Mouse (Mus musculus) 416B (cell line): ENCODE data around the gene Atg7.
A peak's percentile ranks its signal among the peaks of the same experiment; 100 is the strongest.

Experiments
- DNase-seq: peaks from one replicate; pipeline ENCODE4 v3.0.0; 2011; ENCODE audit warnings: low read depth

The Atg7 gene

DNA sequence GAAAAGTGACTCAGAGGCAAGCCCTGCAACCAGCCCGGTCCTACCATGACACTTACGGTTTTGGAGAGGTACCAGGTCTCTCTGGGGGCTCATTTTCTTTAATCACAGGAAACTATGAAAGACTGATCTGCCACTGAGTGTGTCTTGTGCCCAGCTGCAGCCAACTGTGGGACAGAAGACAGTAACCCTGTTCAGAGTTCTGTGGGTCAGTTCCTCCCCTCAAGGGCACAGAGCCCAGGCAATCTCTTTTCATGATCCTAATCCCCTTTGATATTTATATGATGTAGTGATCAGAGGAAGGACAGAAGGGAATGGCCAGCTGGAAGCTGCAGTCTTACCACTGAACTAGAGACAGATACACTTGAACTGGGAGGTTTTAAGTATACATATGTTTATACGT, 92.2 kb downstream of the Atg7 start:
- DNase-seq, result no peak

DNA sequence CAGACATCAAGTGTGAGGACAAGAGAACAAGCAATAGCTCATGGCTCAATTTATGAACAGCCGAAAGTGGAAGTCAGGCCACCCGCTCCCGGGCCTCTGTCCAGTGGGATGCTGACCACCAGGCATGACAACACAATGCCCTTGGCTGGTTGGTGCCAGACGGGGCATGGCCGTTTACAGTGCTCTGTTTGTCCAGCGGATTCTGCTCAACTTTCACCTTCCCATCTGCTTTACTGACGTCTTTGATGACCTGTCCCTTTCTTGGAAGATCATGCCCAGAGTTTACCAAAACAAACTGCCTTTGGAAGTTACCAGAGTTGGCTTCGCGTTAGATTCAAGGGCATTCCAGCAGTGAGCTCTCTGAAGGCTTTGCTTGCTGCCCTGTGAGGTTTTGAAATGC, 93.5 kb downstream of the Atg7 start:
- no peak for DNase-seq

DNA sequence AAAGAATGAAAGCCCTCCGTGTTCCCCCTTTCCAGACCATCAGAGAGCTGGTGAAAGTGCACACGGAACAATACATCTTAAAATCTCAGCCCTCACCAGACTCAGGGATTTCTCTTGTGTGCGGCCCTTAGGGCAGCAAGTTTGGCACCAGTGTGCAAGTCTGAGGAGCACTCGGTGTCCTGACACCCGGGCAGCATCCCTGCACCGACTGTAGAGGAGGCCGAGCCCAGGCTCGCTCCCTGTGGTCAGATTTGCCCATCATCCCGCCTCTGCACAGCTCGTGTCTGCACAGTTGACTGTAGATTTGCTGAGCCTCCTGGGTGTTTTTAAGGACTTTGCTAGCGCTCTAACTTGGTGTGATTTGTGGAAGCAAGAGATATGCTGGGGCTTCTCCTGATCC, 94.3 kb downstream of the Atg7 start:
- DNase-seq, result no peak

DNA sequence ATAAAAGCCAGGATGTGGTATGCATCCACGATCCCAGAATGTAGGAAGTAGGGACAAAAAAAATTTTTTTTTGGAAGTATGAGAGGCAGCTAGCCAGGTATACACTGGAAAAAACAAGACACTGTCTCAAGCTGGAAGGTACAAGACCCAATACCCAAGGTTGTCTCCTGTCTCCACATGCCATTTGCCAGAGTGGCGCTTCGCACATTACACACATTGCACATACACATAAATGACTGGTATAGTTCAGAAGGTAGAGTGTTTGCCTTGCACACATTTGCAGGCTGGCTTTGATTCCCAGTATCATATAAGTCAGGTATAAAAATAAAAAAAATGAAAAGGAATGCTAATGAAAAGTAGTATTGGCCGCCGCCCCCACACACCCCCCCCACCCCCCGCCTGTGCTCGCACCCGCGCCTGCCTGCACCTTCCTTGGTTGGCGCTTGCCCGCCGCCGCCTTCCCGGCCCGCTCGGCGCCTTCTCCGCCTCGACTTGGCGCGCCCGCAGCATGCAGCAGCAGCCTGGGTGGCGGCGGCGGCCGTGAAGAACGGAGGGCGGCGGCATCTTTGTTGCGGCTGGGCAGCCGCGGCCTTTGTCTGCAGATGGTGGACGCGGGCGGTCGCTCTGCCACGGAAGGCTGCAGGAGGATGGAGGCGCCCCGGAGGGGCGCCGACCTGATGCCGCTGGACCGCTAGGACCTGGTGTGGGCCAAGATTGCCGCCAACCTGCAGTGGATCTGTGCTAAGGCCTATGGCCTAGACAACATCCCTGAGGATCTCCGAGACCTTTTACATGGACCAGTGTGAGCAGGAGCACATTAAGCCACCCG, 95.2 kb downstream of the Atg7 start:
- DNase-seq, result no peak

DNA sequence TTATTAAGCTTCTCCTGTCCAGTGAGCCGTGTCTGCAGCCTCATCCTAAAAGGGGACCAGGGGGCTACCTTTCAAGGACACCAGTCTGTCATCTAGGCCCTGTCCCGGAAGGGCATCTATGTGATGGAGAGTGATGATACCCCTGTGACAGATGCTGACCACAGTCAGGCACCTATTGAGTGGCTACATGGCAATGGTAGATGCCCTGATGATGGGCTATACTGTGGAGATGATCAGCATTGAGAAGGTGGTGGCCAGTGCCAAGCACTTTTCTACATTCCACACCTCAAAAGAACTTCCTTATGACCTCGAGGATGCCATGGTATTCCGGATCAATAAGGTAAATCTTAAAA, 95.8 kb downstream of the Atg7 start:
- no peak for DNase-seq

DNA sequence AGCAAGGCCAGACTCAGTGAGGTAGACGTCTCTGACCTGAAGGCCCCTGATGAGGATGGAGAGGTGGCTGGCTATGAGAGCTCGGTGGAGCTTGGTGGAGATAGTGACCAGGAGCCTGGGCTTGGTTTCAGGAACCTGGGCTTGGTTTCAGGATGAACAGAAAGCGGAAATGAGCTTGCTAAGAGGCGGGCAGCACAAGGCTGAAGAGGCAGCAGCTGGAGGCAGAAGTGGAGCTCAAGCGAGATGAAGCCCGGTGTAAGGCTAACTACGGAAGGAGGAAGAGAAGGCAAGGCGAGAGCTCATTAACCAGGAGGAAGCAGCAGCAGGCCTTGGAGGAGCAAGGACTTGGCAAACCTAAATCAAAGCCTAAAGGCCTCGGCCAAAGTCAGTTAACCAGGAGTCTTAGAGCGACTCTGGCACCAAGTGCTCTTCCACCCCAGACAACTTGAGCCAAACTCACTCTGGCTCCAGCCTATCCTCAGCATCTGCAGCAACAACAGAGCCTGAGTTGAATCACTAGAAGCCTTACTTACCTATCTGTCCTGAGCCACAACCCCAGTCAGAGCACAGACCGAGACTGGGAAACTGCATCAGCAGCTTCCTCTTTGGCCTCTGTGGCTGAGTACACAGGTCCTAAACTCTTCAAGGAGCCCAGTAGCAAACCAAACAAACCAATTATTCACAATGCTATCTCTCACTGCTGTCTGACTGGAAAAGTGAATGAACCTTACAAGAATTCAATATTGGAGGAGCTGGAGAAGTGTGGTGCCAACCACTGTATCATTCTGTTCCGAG, 99.5 kb downstream of the Atg7 start:
- no peak for DNase-seq

DNA sequence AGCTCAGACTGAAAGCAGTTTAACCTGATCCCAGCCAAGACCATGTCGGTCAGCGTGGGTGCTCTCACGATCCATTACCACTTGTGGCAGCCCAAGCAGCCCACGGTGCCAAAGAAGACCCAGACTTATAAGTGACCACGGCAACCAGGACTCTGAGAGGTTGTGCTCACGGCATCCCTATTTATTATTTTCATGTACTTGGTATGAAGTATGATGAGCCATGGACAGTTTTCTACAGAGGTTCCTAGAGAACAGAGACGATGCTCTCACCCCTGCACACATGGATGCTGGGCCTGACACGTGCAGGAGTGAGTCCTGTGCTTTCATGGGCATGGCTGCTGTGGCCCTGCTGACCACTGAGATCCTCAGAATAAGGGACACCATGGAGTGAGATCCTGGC, 100.2 kb downstream of the Atg7 start:
- DNase-seq, result no peak

DNA sequence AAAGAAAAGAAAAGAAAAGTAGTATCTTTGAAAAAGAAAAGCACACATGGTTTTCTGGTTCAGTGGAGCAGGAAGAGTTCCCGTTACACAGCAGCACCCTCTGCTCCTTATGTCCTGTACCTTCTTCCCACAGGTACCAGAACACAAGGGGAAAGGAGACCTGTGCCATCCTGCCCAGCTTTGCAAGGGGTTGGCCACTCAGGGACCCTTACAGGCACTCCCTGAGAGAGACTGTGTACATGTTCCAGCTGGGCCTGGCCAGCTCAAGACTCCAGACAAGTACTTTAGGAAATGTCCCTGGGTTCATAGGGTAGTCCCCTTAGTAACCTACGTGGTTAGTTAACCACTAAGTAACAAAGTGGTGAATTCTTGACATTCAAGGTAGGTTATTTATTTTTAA, 100.9 kb downstream of the Atg7 start:
- DNase-seq, result no peak

DNA sequence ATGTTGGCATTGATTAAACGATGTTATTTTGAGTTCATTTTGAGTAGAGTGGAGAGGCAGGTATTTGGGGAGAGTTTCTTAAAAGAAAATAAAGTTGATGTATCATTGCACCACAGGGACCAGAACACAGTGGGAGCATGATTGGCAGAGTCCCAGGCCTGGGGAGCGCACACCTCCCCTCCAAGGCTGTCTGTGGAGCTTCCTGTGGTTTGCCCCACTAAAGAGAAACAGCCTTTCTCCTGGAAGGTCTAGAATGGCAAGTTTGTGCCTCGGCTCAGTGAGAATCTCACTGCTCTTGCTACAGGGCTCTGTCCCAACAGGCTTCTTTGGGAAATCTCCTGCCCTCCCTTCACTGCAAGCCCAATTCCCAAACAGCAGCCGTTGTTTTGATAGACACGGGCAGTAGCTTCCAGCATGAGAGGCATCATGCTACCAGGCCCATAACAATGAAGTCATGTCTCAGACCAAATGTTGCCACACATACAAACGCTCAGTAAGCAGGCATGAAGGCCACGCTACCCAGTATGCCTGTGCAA, 103.6 kb downstream of the Atg7 start:
- DNase-seq, result peak; percentile 5

DNA sequence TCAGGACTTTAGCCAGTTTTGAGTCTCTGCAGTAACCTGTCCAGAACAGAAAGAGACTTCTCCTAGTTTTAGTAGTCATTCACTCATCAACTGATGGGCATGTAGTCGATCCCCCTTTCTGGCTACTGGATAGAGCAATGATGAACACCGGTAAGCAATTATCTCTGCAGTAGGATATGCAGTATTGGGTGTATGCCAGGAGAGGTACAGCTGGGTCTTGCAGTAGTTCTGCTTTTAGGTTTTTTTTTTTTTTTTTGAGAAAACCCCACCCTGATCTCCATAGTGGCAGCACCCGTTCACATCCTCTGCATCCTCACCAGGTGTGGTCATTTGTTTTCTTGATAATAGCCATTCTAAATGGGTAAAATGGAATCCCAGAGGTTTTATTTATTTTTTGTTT, 105.5 kb downstream of the Atg7 start:
- DNase-seq, result peak; percentile 25

DNA sequence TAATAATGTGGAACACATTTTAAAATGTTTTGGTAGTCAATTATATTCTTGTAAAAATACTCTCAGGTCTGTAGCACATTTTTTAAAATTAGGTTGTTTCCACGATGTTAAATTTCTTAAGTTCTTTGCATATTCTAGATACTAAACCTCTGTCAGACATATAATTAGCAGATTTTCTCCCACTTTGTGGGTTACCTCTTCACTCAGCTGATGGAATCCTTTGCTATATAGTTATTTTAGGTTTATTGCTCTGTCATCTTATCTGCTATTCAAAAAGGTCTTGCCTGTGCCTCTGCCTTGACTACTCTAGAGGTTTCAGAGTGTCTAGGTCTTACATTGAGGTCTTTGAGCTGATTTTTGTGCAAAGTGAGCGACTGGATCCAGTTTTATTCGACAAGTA, 106.0 kb downstream of the Atg7 start:
- DNase-seq, result no peak

DNA sequence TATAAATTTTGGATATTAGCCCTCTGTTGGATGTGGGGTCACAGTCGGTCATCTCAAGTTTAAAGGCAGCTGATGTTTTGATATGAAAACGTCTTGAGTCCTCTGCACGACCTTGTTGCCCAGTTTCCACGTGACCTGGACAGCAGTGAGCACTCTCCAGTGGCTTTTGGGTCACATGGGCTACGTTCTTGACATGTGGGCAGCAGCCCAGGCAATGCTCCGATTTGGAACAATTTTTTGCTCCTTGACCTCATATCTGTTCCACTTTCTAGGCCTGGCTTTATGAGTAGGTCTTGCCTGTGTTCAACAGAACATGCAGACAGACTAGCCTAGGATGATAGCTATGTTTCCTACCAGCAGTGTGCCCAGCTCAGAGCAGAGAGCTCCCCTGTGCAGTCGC, 115.9 kb downstream of the Atg7 start:
- no peak for DNase-seq

DNA sequence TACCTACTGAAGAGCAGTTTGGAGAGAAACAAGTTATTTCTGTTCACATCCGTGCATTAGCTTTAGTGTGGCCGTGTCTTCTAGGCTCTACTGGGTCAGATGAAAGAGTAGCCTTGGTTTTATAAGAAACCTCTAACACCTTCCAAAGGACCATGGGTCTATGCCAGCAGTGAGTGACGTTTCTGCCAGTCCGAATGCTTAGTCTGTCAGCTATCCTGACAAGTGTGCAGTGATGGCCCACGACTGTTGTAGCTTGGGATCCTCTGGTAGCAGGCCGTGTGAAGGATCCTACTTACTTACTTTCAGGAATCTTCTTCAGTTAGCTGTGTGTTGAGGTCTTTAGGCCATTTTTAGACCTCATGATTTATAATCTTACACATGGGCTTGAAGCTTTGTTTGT, 123.4 kb downstream of the Atg7 start:
- no peak for DNase-seq

DNA sequence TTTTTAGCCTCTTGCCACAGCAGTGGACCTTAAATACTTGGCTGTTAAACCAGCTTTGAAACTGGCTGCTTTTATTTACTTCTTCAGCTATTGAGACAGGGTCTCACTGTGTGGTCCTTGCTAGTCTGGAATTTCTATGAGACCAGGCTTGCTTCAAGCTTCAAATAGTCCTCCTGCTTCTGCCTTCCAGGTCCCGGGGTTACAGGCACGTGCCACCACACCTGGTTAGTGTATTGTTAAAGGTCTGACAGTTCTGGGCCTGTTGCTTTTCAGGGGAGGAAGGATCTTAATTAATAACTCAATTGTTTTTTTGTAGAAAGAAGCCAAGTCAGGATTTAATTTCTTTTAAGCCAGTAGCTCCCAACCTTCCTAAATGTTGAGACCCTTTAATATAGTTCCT, 124.8 kb downstream of the Atg7 start:
- DNase-seq, result no peak

DNA sequence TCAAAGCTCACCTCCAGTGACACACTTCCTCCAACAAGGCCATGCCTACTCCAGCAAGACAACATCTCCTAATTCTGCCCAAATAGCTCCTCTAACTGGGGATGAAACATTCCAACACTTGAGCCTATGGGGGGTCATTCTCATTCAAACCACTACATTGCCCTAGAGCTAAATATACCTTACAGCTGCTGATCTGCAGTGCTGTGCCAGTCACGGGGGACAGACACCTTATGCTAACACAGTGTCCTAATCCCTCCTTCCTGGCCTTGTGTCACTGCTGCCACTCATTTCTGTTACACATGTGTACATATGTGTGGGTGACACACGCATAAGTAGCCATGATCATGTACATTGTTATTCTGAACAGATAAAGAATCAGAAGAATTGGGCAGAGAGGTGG, 127.4 kb downstream of the Atg7 start:
- no peak for DNase-seq

DNA sequence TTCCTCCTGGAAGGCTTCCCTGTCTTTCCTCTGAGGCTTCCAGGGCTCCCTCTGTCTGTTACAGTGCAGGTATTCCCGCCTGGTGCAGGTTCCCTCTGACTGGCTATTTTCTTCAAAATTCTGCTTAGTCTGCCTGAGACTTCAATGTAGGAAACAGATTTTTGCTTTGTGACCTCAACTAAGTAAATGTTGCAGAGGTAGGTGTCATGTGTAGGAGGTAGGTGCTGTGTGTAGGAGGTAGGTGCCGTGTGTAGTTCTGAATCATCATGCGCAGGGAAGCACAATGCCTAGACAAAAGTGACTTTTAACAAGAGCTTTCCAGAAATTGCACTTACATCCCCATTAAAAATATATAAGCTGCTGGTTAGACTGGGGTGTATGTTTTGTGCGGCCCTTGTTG, 128.6 kb downstream of the Atg7 start:
- DNase-seq, result no peak

DNA sequence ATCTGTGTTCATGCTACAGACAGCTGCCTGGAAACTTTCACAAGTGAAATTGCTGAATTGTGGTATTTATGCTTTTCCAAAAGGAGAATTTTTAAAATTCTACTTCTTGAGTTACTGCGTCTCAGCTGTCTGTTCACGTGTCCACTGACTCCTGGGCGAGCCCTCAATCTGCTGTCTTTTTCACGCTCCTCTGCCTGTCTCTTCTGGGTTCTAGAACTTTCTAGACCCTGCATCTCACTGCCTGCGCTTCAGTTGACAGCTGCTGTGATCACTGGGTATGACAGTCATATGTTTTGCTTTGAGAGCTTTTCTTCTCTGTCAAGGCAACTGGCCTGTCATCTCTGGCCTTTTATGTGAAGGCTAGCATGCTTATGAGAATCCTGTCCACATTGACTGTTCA, 132.3 kb downstream of the Atg7 start:
- DNase-seq, result no peak

DNA sequence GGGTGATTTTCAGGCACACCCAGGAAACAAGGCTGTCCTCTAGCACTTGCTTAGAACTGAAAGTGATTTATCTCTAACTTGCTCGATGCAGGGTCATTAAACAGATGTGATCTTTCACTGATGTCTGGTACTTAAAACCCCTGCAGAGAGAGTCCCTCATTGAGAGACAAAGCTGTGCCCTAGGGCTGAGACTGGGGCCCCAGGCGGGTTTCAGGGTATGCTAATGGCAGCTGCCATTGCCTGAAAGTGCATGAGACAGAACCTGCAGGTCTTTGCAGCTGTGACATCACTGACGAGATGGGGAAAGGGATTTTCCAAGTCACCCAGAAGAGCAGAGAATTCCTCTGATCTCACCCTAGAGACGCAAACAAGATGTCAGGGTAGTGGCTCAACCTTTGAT, 135.0 kb downstream of the Atg7 start:
- no peak for DNase-seq

DNA sequence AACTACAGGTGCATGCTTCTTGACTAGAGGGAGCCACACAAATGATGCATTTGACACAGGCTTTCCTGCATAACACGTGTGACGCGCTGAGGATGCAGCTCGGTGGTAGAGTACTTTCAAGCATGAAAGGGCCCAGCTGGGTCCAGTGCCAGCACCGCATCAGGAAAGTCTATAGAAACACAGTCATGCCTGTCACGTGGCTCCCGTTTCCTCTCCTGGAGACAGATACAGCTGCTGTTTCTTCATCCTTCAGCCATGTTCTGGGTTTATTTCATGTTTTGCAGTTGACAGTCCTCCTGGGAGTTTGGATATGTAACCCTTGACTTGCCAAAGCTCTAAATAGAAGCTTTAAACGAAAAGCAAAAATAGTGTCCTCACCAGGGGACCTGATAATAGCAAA, 135.8 kb downstream of the Atg7 start:
- no peak for DNase-seq

DNA sequence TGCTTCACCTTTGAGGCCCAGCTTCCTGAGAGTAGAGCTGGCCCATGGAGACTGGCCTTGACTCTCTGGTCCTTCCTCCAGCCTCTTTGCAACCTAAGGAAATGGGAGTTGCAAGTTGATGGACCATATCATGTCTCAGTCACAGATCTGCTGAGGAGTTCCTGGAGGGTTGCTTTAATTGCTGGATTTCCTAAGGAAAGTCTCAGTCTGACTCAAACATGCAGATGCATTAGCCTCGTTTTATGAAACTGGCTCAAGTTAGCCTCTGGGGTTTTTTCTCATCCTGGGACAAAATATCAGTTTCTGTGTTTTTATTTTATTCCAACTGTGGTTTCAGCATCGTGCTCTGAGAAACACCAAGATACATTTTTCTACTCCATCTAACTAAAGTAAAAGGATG, 137.7 kb downstream of the Atg7 start:
- no peak for DNase-seq

DNA sequence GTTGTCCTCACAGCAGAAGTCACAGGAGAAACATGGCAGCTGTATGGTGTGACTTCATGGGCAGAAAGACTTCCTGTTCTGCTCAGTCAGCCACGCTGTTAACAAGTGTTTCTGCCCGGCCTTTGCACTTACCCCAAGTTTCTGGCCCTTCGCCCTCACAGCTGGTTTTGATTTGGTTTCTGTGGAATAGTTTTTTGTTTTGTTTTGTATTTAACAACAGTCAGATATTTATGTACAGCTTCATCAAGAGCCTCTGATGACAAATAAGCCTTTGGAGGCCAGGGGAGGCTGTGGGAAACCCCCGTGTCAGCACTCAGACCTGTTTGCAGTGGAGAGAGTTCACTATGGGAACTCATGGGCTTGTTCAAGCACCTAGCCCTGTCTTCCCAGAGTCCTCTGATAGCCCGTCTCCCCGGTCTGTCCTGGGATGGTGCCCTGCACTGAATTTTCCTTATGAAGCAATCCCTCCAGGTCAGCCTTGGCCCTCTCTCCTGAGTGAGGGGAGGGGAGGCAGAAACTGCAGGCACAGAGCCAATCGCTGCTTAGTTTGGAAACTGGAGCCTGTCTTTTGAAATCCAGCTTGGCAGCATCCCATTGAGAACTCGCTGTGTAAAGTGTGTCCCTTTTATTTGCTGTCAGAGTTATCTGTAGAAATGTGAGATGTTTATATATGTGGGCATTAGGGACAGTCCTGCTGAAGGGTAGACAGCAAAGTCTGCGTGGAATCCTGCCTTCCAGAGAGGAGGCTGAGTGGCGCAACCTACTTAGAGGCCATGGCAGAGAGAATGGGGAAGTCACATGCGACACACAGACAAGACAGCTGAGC, 138.7 kb downstream of the Atg7 start:
- DNase-seq, result peak; percentile 33

DNA sequence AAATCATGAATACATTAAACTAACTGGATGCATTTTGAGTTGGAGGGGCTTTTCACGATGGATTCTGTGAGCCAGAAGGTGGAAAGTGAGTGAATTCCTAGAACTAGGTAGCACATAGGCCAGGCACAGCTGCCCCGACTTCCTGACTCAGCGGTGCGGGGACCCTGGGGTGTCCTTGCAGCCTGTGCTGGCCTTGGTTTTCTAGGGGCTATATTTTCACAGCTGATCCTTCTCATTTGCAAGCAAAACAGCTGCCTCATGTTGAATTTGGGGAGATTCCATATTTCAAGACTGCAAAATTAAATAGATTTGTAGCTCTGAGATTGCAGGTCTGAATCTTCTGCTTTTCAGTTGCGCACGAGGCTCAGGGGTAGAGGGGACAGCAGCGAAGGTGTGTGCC, 139.6 kb downstream of the Atg7 start:
- DNase-seq, result no peak

DNA sequence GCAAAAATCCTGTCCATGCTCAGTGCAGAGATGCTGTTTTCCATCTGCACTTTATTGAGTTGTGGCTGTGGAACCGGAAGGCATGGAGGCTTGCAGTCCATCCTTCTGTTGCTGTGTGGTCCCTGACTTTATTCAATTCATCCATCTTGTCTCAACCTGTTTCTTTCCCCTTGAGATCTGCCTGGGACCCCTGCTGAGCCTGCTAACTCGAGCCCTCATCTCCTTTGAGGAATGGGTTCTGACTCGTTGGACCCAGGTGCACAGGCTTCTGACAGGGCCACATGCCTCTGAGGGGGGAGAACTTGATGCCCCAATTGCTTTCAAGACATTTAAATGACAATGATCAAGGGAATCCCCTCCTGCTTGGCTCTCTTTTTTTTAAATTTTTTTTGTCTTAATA, 143.6 kb downstream of the Atg7 start:
- no peak for DNase-seq
